Mouse (Mus musculus) ES-CJ7 (cell line): ENCODE data around the gene Olfr275.

ENCODE experiments used
- DNase-seq: peaks from one replicate; pipeline ENCODE4 v3.0.0; 2011; ENCODE audit warnings: low read depth, low spot score

Gene Olfr275

GRCm38 (mm10) chr4:52814304-52814703 lies at the start of gene Olfr275:
Gene Olfr275 (plus strand): TSS chr4:52814604.
- no peak for DNase-seq

- DNase-seq: no peak
Observed at GRCm38 (mm10) chr4:52765612-52766011, 48.8 kb upstream of the Olfr275 start.

GRCm38 (mm10) chr4:52772186-52772585 lies 42.2 kb upstream of the Olfr275 start:
- DNase-seq: no peak

- no peak for DNase-seq
Observed at GRCm38 (mm10) chr4:52800013-52800412, 14.4 kb upstream of the Olfr275 start.

- peak; percentile 14 for DNase-seq
Observed at GRCm38 (mm10) chr4:52811871-52812270, 2.5 kb upstream of the Olfr275 start.

GRCm38 (mm10) chr4:52821375-52821774 lies 7.0 kb downstream of the Olfr275 start:
- DNase-seq: no peak

GRCm38 (mm10) chr4:52845411-52845810 lies 31.0 kb downstream of the Olfr275 start:
- peak; percentile 75 for DNase-seq

- DNase-seq: no peak
Observed at GRCm38 (mm10) chr4:52849039-52849635, 34.7 kb downstream of the Olfr275 start.

- no peak for DNase-seq
Observed at GRCm38 (mm10) chr4:52849672-52850071, 35.3 kb downstream of the Olfr275 start.

GRCm38 (mm10) chr4:52859136-52859535 lies 44.7 kb downstream of the Olfr275 start, which contains the start of gene Olfr273:
Gene Olfr273 (minus strand): TSS chr4:52859236.
- no peak for DNase-seq

GRCm38 (mm10) chr4:52864156-52864555 lies 49.8 kb downstream of the Olfr275 start:
- DNase-seq: no peak
